Mouse (Mus musculus) heart, embryonic 12.5 days (tissue): Measurements from ENCODE around the gene Nr1i3. TPM values are rescaled to one million over a fixed set of nuclear protein-coding genes. Genes with fewer than 3 reads are reported as not detected.

Source experiments
- ATAC-seq: fragments of 200-750 bp; cut with Nextera tagmentation; 2 replicates; pipeline ENCODE4 v1.8.0; 2017; ENCODE audit warnings: moderate TSS enrichment, moderate library complexity; ENCODE audit not compliant: insufficient number of reproducible peaks, low FRiP score
- H3K27ac ChIP-seq: fragments of 300-500 bp; sonication (generic); 2 replicates; pipeline ENCODE4 v1.5.1; 2016; ENCODE audit warnings: mild to moderate bottlenecking, moderate library complexity; ENCODE audit not compliant: poor library complexity, severe bottlenecking
- H3K27me3 ChIP-seq: fragments of 300-500 bp; sonication (generic); replicated peaks from 2 replicates; pipeline ENCODE4 v1.6.1; 2016; ENCODE audit warnings: mild to moderate bottlenecking, moderate library complexity
- H3K36me3 ChIP-seq: fragments of 300-500 bp; sonication (generic); 2 replicates; pipeline ENCODE4 v1.6.1; 2016; ENCODE audit warnings: mild to moderate bottlenecking, moderate library complexity
- H3K4me1 ChIP-seq: fragments of 300-500 bp; sonication (generic); replicated peaks from 2 replicates; pipeline ENCODE4 v1.6.1; 2016; ENCODE audit warnings: mild to moderate bottlenecking
- H3K4me2 ChIP-seq: fragments of 300-500 bp; sonication (generic); 2 replicates; pipeline ENCODE4 v1.6.1; 2016; ENCODE audit warnings: mild to moderate bottlenecking, moderate library complexity
- H3K4me3 ChIP-seq: fragments of 300-500 bp; sonication (generic); 2 replicates; pipeline ENCODE4 v1.5.1; 2016; ENCODE audit warnings: mild to moderate bottlenecking
- H3K9ac ChIP-seq: fragments of 300-500 bp; sonication (generic); 2 replicates; pipeline ENCODE4 v1.6.1; 2016; ENCODE audit warnings: mild to moderate bottlenecking, moderate library complexity
- H3K9me3 ChIP-seq: fragments of 300-500 bp; sonication (generic); replicated peaks from 2 replicates; pipeline ENCODE4 v1.6.1; 2016; ENCODE audit warnings: mild to moderate bottlenecking, moderate library complexity
- WGBS: fragments of 180-500 bp; shearing (Covaris S2); methylation state at CpG from one replicate; pipeline ENCODE4 v1.1.7; 2016; 5-methylcytosine and 5-hydroxymethylcytosine counted together
- polyA plus RNA-seq: library from polyadenylated mRNA; unstranded; fragments of >200 nt; fragmentation: Nextera tagmentation; extraction: Ambion mirVana; gene quantifications from 2 replicates; pipeline ENCODE4 v1.2.1, GENCODE M21; 2016

The Nr1i3 gene
- polyA plus RNA-seq, 1 experiment from 2014 or later = 0.22 TPM

DNA sequence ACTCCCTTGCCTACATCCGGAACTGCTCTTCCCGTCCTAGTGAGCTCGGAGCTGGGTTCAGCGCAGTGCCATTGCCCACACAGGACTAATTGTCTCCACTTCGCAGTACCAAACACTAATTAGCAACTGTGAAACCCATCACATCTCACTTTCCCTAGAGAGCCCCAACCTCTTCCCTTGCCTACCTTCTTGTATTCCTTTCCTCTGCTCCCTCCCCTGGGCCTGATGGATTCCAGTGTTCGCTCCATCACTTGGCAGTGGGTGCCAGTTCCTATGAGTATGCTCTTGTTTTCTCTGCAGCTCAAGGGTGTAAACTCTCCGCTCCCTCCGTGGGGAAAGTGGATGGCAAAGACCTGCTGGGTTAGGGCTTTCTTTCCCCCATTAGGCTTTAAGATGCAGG is 28.1 kb upstream of the Nr1i3 start:
- H3K36me3 ChIP-seq = no peaks in the 10 kb centered on the region
- no peaks in the 10 kb centered on the region for H3K9me3 ChIP-seq
- peaks cover 55% of the 10 kb centered on the region for H3K4me1 ChIP-seq
- no peak for ATAC-seq
- WGBS = 55% methylated on average over 8 of the region's 8 CpGs
- no peaks in the 10 kb centered on the region for H3K27me3 ChIP-seq
- no peak overlapping the region for H3K9ac ChIP-seq
- no peak overlapping the region; the same call in 1 of the 2 replicates for H3K27ac ChIP-seq
- H3K4me2 ChIP-seq = no peak overlapping the region
- H3K4me3 ChIP-seq = no peak overlapping the region

DNA sequence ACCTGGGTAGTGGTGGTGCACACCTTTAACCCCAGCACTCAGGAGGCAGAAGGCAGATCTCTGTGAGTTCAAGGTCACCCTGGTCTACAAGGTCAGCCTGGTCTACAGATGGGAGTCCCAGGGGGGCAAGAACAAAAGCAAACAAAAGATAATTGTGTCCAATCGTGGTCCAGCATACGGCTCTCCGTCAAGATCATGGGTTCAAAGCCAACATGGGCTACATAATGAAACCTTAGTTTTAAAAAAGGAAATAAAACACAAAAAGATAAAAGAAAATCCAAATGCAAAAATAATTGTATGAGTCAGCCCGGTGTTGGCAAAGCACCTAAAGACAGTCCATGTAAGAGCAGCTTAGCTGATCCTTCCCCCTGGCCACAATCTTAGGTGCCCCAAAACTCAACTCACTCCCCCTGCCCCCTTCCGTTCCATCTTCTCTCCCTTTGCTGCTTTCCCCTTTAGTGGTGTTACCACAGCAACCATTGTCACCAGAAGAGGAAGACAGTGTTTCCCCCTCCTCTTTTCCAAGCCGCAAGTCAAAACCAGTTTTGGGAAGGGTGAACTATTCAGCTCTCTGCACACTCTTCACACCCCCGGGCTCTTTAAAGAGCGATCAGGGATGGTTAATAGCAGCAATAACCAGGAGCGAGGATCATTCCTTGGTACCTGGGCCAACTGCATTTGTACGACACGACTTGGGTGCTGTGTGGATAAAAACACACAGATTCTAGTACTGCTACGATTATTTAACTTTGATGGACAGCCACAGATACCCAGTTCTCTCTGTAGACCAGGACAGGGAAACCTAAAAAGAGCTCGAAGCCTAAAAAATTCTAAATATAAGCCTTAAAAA is 25.7 kb upstream of the Nr1i3 start:
- Histone ChIP-seq H3K4me1 (peaks cover 66% of the 10 kb centered on the region), H3K4me3 (no peak overlapping the region), H3K36me3 (no peaks in the 10 kb centered on the region), H3K9me3 (no peaks in the 10 kb centered on the region), H3K9ac (no peak overlapping the region), H3K4me2 (no peak overlapping the region), H3K27me3 (0 out of 2 replicates have a peak, but pooled peaks cover 3% of the 10 kb centered on the region), H3K27ac (peak overlapping the region; percentile 89)
- 75% methylated on average over 13 of the region's 13 CpGs for WGBS
- no peak for ATAC-seq

DNA sequence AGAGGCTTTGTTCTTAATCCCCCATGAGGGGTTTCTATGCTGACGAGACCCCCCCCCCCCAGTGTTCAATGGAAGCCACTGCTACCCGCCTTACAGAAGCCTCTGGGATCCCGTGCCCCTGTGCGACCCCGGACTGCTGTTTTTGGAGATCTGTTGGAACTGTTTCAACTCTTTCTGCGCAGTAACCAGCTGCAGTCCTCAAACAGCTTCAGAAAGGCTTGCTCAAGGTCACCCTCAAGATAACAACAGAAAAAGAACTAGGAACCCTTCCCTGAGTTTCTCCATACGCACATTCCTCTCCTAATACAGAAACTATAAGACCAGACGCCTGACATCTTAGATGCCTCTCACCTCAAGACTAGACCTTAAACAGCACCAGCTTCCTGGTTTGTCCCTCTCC is 24.7 kb upstream of the Nr1i3 start:
- 12% methylated on average over 8 of the region's 8 CpGs for WGBS
- H3K9ac ChIP-seq = peak overlapping the region; percentile 4; the same call in 1 of the 2 replicates
- 0 out of 2 replicates have a peak, but pooled peaks cover 4% of the 10 kb centered on the region for H3K27me3 ChIP-seq

DNA sequence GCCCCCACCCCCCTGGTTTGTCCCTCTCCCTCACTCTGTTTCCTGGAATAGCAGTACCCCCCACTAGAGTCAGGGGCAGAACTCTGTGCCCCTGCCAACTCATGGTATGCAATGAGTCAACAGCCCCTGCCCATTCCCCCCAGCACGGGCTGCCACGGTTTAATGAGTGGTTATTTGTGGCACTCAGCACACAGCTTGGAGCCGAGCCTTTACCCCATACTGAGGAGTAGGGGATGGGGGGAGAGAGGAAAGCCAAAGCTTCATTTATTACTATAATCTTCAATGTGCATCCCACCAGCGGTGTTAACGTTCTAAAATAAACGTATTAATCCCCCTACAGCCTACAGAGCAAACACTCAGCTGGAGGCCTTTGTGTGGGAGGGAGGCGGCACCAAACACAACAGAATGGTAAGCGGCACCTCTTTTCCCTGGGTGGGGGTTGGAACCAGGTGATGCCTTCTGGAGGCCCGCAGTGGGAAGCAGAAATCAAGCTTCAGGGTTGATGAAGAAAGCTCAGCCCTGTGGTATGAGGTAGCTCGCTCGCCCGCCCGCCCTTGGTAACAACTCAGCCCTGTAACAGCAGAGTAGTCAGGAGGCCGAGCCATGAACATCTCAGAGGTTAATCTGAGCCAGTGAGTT is 24.2 kb upstream of the Nr1i3 start:
- peaks cover 66% of the 10 kb centered on the region for H3K4me1 ChIP-seq
- peak overlapping the region; percentile 4; the same call in 1 of the 2 replicates for H3K9ac ChIP-seq
- peak overlapping the region; percentile 89 for H3K27ac ChIP-seq
- H3K9me3 ChIP-seq = no peaks in the 10 kb centered on the region
- 41% methylated on average over 14 of the region's 14 CpGs for WGBS
- peak; percentile 57 for ATAC-seq
- peaks cover 10% of the 10 kb centered on the region; the same call in 1 of the 2 replicates for H3K27me3 ChIP-seq
- no peaks in the 10 kb centered on the region for H3K36me3 ChIP-seq
- H3K4me2 ChIP-seq = peak overlapping the region; percentile 49
- H3K4me3 ChIP-seq = 0 out of 2 replicates have a peak overlapping the region, but pooled peaks have one; percentile 2

More for the DNA sequence above, 24.7 kb upstream of the Nr1i3 start:
- ATAC-seq = peak; percentile 29
- Histone ChIP-seq H3K9me3 (no peaks in the 10 kb centered on the region), H3K36me3 (no peaks in the 10 kb centered on the region), H3K4me1 (peaks cover 66% of the 10 kb centered on the region), H3K4me3 (no peak overlapping the region), H3K27ac (peak overlapping the region; percentile 89), H3K4me2 (peak overlapping the region; percentile 49)

DNA sequence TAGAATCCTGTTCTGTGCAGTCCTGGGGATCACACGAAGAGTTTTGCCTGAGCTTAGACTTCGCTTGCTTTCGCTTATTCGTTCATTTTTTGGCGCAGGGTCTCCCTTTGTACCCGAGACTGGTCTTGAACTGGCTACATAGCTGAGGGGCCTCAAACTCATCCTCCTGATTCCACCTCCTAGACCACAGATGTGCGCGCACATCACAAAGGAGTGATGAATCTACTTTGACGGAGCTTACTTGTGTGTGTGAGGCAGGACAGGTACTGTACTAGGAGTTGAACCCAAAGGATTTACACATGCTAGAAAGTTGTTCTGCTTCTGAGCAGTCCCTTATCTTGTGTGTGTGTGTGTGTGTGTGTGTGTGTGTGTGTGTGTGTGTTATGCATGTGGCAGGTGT is 22.9 kb upstream of the Nr1i3 start:
- no peak for ATAC-seq
- Histone ChIP-seq H3K27me3 (peaks cover 19% of the 10 kb centered on the region; the same call in 1 of the 2 replicates), H3K4me3 (no peak overlapping the region), H3K4me1 (peaks cover 67% of the 10 kb centered on the region), H3K36me3 (no peaks in the 10 kb centered on the region), H3K9me3 (no peaks in the 10 kb centered on the region), H3K9ac (no peak overlapping the region), H3K4me2 (no peak overlapping the region), H3K27ac (no peak overlapping the region)
- WGBS = 92% methylated on average over 9 of the region's 9 CpGs

DNA sequence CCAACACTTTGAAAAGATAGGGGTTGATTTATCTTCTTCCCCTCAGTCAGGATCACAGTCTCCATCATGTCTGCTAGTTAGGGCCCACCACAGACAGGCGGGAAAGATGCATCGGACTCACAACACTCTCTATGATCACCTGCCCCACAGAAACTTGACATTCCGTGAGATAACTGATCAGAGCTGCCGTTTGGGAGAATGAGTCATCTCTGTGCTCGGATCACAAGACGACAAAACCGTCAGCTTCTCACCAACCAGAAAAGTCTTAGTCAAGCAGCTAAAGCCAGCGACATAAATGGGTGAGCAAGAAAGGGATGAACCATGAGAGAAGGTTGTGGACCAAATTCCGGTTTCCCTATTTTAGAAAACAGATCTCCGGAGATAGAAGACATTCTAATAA is 21.5 kb upstream of the Nr1i3 start:
- Histone ChIP-seq H3K4me1 (peaks cover 59% of the 10 kb centered on the region), H3K9me3 (no peaks in the 10 kb centered on the region), H3K36me3 (no peaks in the 10 kb centered on the region), H3K4me3 (no peak overlapping the region), H3K27me3 (peaks cover 21% of the 10 kb centered on the region; the same call in 1 of the 2 replicates), H3K9ac (no peak overlapping the region), H3K27ac (no peak overlapping the region), H3K4me2 (no peak overlapping the region)
- no peak for ATAC-seq
- 36% methylated on average over 10 of the region's 10 CpGs for WGBS

DNA sequence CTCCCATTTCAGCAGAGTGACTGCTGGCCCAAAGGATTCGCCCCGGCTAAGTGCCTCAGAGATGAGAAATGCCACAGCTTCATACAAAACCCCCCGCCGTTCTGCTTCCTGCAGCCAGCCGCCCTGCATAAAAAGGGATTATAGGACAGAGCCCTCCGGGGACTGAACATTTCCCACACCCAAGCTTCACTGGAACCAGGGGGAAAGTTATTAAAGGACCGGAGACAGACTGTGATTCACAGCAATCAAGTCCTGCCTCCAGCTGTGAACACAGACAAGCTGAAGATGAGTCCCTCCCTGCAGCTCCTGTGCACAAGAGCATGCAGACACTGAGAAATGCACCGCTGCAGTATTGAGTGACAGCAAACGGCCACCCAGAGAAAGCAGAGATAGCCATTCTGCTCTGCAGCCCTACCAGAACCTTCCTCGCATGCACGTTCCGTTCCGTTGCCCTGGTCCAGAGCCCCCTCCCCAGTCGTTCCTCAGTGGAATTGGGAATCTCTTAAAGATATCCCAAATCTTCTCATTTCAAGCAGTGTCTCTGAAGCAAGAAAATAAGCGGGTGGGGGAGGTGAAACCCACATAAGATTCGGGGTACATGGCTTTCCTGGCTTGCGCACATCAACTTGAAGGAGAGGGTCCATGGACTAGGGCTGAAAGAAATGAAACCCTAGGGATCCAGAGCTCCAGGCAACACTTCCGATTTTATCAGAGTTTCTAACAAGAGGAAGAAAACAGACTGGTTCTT is 20.5 kb upstream of the Nr1i3 start:
- Histone ChIP-seq H3K9me3 (no peaks in the 10 kb centered on the region), H3K4me1 (peaks cover 56% of the 10 kb centered on the region), H3K9ac (peak overlapping the region; percentile 26), H3K27ac (no peak overlapping the region), H3K4me2 (peak overlapping the region; percentile 98), H3K36me3 (no peaks in the 10 kb centered on the region), H3K27me3 (peaks cover 24% of the 10 kb centered on the region; the same call in 1 of the 2 replicates), H3K4me3 (peak overlapping the region; percentile 26)
- ATAC-seq = no peak
- WGBS = 7% methylated on average over 18 of the region's 18 CpGs

DNA sequence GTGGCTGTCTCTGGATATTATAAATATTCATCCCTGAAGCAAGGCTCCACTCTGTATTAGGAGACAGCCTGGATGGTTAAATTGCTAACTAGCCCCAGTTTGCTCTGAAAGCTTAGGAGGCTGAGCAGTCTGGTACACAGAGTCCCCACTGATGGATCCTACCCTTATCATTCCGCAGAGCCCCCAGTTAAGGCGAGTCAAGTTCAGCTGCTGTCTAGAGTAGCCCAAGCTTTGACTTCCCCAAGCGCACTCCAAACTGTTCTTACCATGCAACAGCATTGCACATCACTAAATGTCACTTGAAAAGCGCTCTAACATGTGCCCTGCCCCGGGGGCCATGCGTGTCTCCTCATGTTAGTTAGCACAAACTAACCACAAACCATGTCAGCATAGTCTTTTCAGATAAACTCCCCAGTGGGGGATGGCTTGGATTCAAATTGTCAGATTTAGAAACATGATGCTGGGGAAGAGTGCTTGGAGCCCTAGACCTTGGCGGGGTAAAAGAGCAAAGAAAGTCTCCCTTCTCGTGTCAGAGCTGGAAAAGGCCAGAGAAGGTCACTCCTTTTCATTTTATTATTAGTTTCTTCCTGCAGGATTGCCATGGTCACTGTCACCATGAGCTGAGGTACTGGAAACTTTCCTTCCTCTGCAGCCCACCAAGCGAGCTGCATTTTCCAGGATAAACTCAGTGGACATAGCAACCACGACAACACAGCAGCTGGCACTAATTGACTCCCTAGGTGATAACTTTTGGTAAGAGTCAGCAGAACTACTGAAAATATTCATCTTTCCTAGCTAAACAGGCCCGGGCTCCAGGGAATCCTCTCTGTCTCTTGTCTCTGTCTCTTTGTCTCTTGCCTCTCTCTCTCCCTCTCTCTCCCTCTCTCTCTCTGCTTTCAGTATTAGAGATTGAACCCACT is 19.6 kb upstream of the Nr1i3 start:
- H3K4me3 ChIP-seq = no peak overlapping the region
- 31% methylated on average over 11 of the region's 11 CpGs for WGBS
- no peak overlapping the region for H3K27ac ChIP-seq
- H3K4me2 ChIP-seq = peak overlapping the region; percentile 98
- peak overlapping the region; percentile 26; the same call in 1 of the 2 replicates for H3K9ac ChIP-seq
- no peaks in the 10 kb centered on the region for H3K9me3 ChIP-seq
- no peaks in the 10 kb centered on the region for H3K36me3 ChIP-seq
- H3K27me3 ChIP-seq = peaks cover 24% of the 10 kb centered on the region
- H3K4me1 ChIP-seq = peaks cover 47% of the 10 kb centered on the region
- no peak for ATAC-seq

DNA sequence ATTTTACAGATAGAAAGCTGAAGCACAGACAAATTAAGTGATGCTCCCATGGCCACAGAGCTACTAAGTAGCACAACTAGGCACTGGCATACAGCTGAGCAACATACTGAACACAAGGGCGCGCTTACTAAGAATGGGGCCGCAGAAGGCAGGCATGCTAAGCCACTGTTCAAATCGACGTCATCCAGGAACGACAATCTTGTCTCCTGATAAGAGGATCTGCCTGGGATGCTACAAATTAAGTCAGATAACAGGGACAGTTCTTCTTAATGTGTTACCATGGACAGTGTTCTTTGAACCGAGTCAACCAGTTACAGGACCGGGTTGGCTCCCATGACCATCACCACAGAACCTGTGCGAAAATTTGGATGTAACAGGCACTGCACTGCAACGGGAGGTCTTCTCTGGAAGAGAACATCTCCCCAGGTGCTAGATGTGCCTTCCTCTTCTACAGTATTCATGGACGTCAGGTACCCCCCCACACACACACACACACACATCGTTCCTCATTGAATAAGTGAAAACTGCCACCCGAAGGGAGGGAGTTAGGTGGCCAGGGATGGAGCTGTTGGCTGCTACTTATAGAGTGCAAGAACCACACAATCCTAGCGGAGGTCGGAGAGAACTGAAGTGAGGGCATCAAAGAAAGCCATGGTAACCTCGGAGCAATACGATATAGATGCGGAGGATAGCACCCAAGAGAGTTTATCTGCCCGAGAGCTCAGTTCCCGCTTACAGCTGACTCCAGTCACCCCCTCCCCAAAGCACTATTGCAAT is 18.5 kb upstream of the Nr1i3 start:
- Histone ChIP-seq H3K9me3 (no peaks in the 10 kb centered on the region), H3K4me1 (peaks cover 38% of the 10 kb centered on the region), H3K27me3 (peaks cover 24% of the 10 kb centered on the region), H3K36me3 (no peaks in the 10 kb centered on the region), H3K27ac (peak overlapping the region; percentile 60; the same call in 1 of the 2 replicates), H3K4me2 (peak overlapping the region; percentile 98), H3K9ac (peak overlapping the region; percentile 86), H3K4me3 (peak overlapping the region; percentile 74)
- no peak; the same call in 1 of the 2 replicates for ATAC-seq
- 7% methylated on average over 20 of the region's 20 CpGs for WGBS
